Mouse (Mus musculus): ENCODE data around the gene Baiap2.

DNA sequence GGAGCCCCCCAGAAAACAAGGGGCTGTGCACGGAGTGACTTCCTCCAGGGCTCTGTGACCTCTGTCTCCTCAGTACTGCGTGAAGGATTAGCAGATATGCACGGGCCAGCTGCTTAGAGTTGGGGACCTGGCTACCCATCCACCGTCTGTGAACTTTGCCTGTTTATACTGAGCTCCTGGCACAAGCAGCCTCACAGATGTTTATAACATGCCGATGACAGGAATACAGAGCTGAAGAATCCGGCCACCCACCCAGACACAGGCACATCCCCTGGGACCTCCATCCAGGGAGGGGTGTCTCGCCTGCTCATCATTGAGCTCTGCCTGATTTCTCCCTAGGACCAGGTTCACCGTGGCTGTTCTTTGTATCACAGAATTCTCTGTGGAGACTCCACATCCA lies 89.5 kb downstream of the Baiap2 start:
- TF ChIP-seq CTCF (IDR thresholded peaks at IDR 0.05; ENCODE audit: control insufficient read depth, insufficient read depth, low read length): no peak
- no peak for TF ChIP-seq POLR2A (IDR thresholded peaks at IDR 0.05; ENCODE audit: borderline replicate concordance, control insufficient read depth, low read depth, low read length)

Measured in bone marrow, adult 2 months (tissue).